In genomic region chr4:24630430-24630829, GRCm38 (mm10) we compare ENCODE assay signal across 14 mouse cellular contexts.
A peak's percentile ranks its signal among the peaks of the same experiment; 100 is the strongest.
DNase-seq lines count a peak whose midpoint lies in the region; ATAC-seq and TF ChIP-seq lines count a peak whose summit lies in the region.
"Had no signal": no experiment of that assay in that cellular context is flagged by ENCODE, and none has a peak within 500 bp of the region (broad histone marks: within the 10 kb centered on the region; RNA-seq: fewer than 3 reads in every experiment).

No protein-coding gene starts in this region.

- H3K4me3 ChIP-seq in forebrain, postnatal 0 days (ENCODE audit: low read depth, low read length), result no peak overlapping the region
- H3K4me3 ChIP-seq in forebrain, embryonic 15.5 days, result no peak overlapping the region
- H3K4me3 ChIP-seq in lung, embryonic 16.5 days (ENCODE audit: low read length), result no peak overlapping the region
- no peak overlapping the region for H3K4me3 ChIP-seq in lung, postnatal 0 days (ENCODE audit: low read depth, low read length)
- H3K4me3 ChIP-seq: embryonic facial prominence, embryonic 12.5 days; gastrocnemius, adult 2 months; heart, embryonic 12.5 days had no signal

- H3K9ac ChIP-seq in forebrain, postnatal 0 days, result no peak overlapping the region
- H3K9ac ChIP-seq in forebrain, embryonic 15.5 days (replicated peaks), result no peak overlapping the region
- H3K9ac ChIP-seq in lung, embryonic 16.5 days (ENCODE audit: low read length), result no peak overlapping the region
- no peak overlapping the region for H3K9ac ChIP-seq in lung, postnatal 0 days (replicated peaks; ENCODE audit: low read depth)
- H3K9ac ChIP-seq: embryonic facial prominence, embryonic 12.5 days; heart, embryonic 12.5 days had no signal

- H3K27me3 ChIP-seq in forebrain, postnatal 0 days (ENCODE audit: insufficient read depth, low read length), result no peaks in the 10 kb centered on the region
- H3K27me3 ChIP-seq in forebrain, embryonic 15.5 days, result no peaks in the 10 kb centered on the region
- no peaks in the 10 kb centered on the region for H3K27me3 ChIP-seq in lung, embryonic 16.5 days (ENCODE audit: control insufficient read depth, insufficient read depth, low read depth, low read length)
- H3K27me3 ChIP-seq in lung, postnatal 0 days (replicated peaks; ENCODE audit: insufficient read depth, low read length), result no peaks in the 10 kb centered on the region
- H3K27me3 ChIP-seq: embryonic facial prominence, embryonic 12.5 days; heart, embryonic 12.5 days had no signal

- no peaks in the 10 kb centered on the region for H3K36me3 ChIP-seq in forebrain, postnatal 0 days (ENCODE audit: insufficient read depth)
- no peaks in the 10 kb centered on the region for H3K36me3 ChIP-seq in forebrain, embryonic 15.5 days
- H3K36me3 ChIP-seq in lung, embryonic 16.5 days (ENCODE audit: control insufficient read depth, insufficient read depth, low read length), result no peaks in the 10 kb centered on the region
- H3K36me3 ChIP-seq in lung, postnatal 0 days (ENCODE audit: insufficient read depth, low read length), result no peaks in the 10 kb centered on the region
- H3K36me3 ChIP-seq: embryonic facial prominence, embryonic 12.5 days; heart, embryonic 12.5 days had no signal

- no peak for TF ChIP-seq EP300 in lung, postnatal 0 days (IDR thresholded peaks at IDR 0.05)

- no peaks in the 10 kb centered on the region for H3K9me3 ChIP-seq in forebrain, postnatal 0 days (ENCODE audit: low read length)
- no peaks in the 10 kb centered on the region for H3K9me3 ChIP-seq in forebrain, embryonic 15.5 days
- H3K9me3 ChIP-seq in lung, embryonic 16.5 days (ENCODE audit: control insufficient read depth, low read length), result no peaks in the 10 kb centered on the region
- no peaks in the 10 kb centered on the region for H3K9me3 ChIP-seq in lung, postnatal 0 days (ENCODE audit: low read length)
- H3K9me3 ChIP-seq: embryonic facial prominence, embryonic 12.5 days; heart, embryonic 12.5 days had no signal

- no peak for TF ChIP-seq POLR2A in brain, embryonic 14.5 days (IDR thresholded peaks at IDR 0.05; ENCODE audit: borderline replicate concordance, extremely low read depth, insufficient read depth, insufficient read length, poor library complexity, severe bottlenecking)

- H3K27ac ChIP-seq in forebrain, postnatal 0 days (ENCODE audit: low read depth, low read length), result no peak overlapping the region
- H3K27ac ChIP-seq in forebrain, embryonic 15.5 days (replicated peaks), result no peak overlapping the region
- peak overlapping the region; percentile 36; the same call in 1 of the 2 replicates for H3K27ac ChIP-seq in lung, embryonic 16.5 days (ENCODE audit: low read length)
- no peak overlapping the region for H3K27ac ChIP-seq in lung, postnatal 0 days (ENCODE audit: low read length)
- H3K27ac ChIP-seq: embryonic facial prominence, embryonic 12.5 days; gastrocnemius, adult 2 months had no signal

- peak; percentile 54 for ATAC-seq in forebrain, postnatal 0 days
- ATAC-seq in forebrain, embryonic 15.5 days (replicated peaks), result no peak; the same call in 1 of the 2 replicates
- peak; percentile 57 for ATAC-seq in lung, embryonic 16.5 days (ENCODE audit: low read depth)
- no peak for ATAC-seq in lung, postnatal 0 days
- ATAC-seq: inflammation-experienced regulatory T-cells, adult 6 months had no signal

- WGBS in forebrain, postnatal 0 days, result 34% methylated on average over 2 of the region's 2 CpGs
- 40% methylated on average over 2 of the region's 2 CpGs for WGBS in forebrain, embryonic 15.5 days
- 25% methylated on average over 2 of the region's 2 CpGs for WGBS in lung, embryonic 16.5 days
- WGBS in lung, postnatal 0 days, result 21% methylated on average over 2 of the region's 2 CpGs

- TF ChIP-seq CTCF in forebrain, postnatal 0 days (IDR thresholded peaks at IDR 0.05; ENCODE audit: low read depth), result no peak
- no peak for TF ChIP-seq CTCF in lung, postnatal 0 days (IDR thresholded peaks at IDR 0.05)
- TF ChIP-seq CTCF in brain, embryonic 14.5 days (IDR thresholded peaks at IDR 0.05; ENCODE audit: borderline replicate concordance, extremely low read depth, insufficient read depth, insufficient read length), result no peak

- peaks cover 6% of the 10 kb centered on the region for H3K4me1 ChIP-seq in forebrain, postnatal 0 days (ENCODE audit: insufficient read depth)
- H3K4me1 ChIP-seq in forebrain, embryonic 15.5 days, result peaks cover 17% of the 10 kb centered on the region
- peaks cover 20% of the 10 kb centered on the region for H3K4me1 ChIP-seq in lung, embryonic 16.5 days (replicated peaks; ENCODE audit: control insufficient read depth, insufficient read depth, low read length)
- no peaks in the 10 kb centered on the region for H3K4me1 ChIP-seq in lung, postnatal 0 days (ENCODE audit: insufficient read depth, low read depth, low read length)

- DNase-seq in forebrain, postnatal 0 days, result no peak
- no peak for DNase-seq in lung, postnatal 0 days (ENCODE audit: low spot score)
- DNase-seq in NIH3T3 (ENCODE audit: low read depth), result peak; percentile 12
- DNase-seq in brain, embryonic 14.5 days (ENCODE audit: low read depth), result peak; percentile 73
- DNase-seq: adrenal gland, adult 8-10 months; adrenal gland, postnatal 36 days; embryo, embryonic 11 days; gastrocnemius, adult 2 months; gastrocnemius, postnatal 25 days had no signal

- H3K4me2 ChIP-seq in forebrain, postnatal 0 days (ENCODE audit: low read depth), result no peak overlapping the region
- H3K4me2 ChIP-seq in forebrain, embryonic 15.5 days (replicated peaks), result no peak overlapping the region
- no peak overlapping the region for H3K4me2 ChIP-seq in lung, embryonic 16.5 days (ENCODE audit: low read depth, low read length)
- H3K4me2 ChIP-seq in lung, postnatal 0 days (replicated peaks; ENCODE audit: low read depth, low read length), result no peak overlapping the region
- H3K4me2 ChIP-seq: embryonic facial prominence, embryonic 12.5 days; heart, embryonic 12.5 days had no signal

Comparison
In these comparisons a context has a peak if more than half of its experiments do, and no peak if none do; other contexts are left out.
1. ATAC-seq: peak in forebrain, postnatal 0 days (single experiment) and lung, embryonic 16.5 days (single experiment); none in forebrain, embryonic 15.5 days (single experiment) and lung, postnatal 0 days (single experiment).
2. DNase-seq: peak in NIH3T3 (single experiment) and brain, embryonic 14.5 days (single experiment); none in forebrain, postnatal 0 days (single experiment) and lung, postnatal 0 days (single experiment).